Mouse (Mus musculus) T-helper 2 cell (primary cell): ENCODE measurements around the gene Reep3.

ENCODE experiments used
- in situ Hi-C: fragments of 300-600 bp; cut with MboI, MseI; formaldehyde crosslinking; loops from one replicate; pipeline ENCODE4 v1.15.1; 2025; ENCODE audit warnings: high pct_unique_total_duplicates

Reep3 gene

DNA sequence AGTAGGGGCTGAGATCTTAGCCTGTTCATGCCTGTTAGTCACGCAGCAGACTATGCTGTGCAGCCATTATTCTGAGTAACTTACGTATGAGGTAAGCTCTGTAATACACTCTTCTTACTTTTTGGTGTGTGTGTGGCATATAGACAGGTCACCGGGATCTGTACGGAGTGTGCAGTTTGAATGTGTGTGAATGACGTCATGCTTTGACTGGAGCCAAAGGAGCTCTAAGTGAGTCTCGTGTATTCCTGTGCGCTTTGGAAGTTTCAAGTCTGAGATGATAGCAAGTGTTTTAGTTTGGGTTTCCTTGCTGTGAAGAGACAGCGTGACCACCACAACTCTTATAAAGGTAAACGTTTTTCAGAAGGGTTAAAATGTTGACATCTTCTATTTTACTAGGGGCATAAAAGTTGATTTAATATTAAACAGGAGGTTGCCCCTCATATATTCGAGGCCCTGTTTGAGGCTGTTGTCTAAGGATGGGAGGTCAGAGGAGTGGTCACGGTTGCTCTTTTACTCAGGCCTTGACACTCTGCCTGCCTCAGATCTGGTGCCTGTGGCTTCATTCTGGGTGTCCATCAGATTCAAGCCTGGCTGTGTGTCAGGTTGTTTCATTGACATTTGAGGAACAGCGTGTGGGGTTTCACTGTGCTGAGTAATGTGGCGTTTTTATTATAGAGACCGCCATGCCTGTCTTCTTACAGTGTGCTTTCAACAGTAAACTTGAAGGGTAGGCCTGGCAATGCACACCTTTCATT, 14.5 kb upstream of the Reep3 start:
- in situ Hi-C loops = no loop called here

GRCm38 (mm10) chr10:67109635-67110034, 12.9 kb upstream of the Reep3 start:
- in situ Hi-C loops = loop anchor here (10.0 kb wide), 1 partner anchor 185 kb away; no protein-coding TSS in a partner anchor

DNA sequence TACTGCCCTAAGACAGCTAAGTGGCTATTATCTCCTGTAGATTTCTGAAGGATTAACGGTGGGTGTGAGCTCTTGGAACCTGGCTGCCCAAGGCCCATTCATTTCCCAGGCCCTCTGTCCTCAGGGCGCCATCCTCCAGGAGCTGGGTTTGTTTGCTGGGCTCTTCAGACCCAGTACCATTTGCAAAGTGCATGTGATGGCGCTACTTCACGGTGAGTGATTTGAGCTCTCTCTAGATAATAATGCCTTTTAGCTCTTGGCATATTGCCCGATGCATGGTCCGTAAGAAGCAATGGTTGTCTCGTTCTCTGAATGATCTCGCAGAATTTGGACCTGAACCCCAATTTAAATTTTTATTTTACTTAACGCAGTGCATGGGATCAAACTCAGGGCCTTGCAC, 11.4 kb upstream of the Reep3 start:
- in situ Hi-C loops = loop anchor here (10.0 kb wide), 1 partner anchor 183 kb away; no protein-coding TSS in a partner anchor

- in situ Hi-C loops = loop anchor here (10.0 kb wide), 1 partner anchor 182 kb away; no protein-coding TSS in a partner anchor
Measured at GRCm38 (mm10) chr10:67107017-67107761, 10.4 kb upstream of the Reep3 start.

DNA sequence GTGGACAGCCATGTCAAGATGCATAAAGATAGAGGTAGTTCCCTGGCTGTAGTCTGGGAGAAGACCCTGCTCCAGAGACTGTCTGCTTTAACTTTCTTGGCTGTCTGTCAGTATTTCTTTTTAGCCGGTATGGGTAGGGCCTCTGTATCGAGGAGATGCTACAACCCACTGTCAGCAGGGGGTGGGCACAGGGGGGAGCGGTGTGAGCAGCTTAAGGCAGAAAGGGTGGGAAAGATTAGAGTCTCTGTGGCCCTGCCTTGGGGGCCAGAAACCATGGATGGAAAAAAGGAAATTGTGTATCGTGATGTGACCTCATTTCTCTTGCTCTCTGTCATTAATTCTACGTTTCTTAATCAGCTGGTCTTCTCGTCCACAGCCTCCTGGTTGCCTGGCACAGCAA, 9.7 kb upstream of the Reep3 start:
- in situ Hi-C loops = loop anchor here (10.0 kb wide), 1 partner anchor 182 kb away; no protein-coding TSS in a partner anchor

- in situ Hi-C loops = loop anchor here (10.0 kb wide), 1 partner anchor 181 kb away; no protein-coding TSS in a partner anchor
Measured at GRCm38 (mm10) chr10:67105331-67106217, 8.8 kb upstream of the Reep3 start.

- in situ Hi-C loops = loop anchor here (5.0 to 10.0 kb wide), 2 partner anchors 88 to 180 kb away; no protein-coding TSS in a partner anchor
Measured at GRCm38 (mm10) chr10:67104543-67104942, 7.8 kb upstream of the Reep3 start.

DNA sequence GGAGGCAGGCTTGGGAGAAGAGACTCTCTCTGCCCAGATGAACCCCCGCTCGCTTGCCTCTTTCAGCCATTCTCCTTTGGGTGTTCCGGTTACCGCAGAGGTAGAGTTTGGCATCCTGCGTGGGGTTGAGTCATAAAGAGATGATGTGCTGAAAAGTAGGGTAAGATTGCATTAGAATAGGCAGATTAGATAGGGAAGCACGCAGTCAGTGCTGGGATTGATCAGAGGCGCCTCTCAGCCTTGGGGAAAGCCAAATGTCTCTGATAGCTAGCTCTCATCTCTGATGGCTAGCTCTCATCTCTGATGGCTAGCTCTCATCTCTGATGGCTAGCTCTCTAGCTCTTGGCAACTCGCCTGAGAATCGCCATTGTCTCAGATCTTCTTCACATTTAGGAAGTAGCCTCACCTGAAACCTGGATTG, 4.1 kb upstream of the Reep3 start:
- in situ Hi-C loops = loop anchor here (5.0 to 10.0 kb wide), 2 partner anchors 91 to 176 kb away; no protein-coding TSS in a partner anchor

DNA sequence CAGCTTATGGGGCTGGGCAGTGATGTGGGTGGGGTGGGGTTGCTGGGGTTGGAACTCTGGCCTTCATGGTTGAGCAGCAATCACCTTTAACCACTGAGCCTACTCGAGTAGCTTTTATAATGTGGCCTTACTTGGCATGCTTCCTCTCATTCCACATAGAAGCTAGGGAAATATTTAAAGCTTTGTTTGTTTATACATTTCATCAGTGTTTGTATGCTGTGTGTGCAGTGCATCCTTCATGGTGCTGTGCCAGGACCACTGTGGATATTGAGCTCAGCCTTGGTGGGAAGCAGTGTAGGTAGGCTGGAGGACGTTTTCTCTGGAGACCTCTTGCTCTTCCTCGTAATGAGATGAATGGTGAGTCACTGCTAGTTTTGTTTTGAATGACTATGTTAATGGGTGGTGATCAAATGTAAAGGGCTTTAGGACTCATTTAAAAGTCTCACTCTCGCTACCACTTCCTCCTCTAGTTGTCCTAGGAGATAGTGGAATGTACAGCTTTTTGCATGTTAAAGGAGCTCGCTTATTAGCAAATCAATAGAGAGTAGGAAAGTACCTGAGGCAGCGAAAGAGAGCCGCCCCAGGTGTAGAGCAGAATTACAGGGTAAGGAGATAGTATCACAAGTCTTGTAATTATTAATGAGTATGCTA, 3.4 kb upstream of the Reep3 start:
- in situ Hi-C loops = loop anchor here (5.0 to 10.0 kb wide), 2 partner anchors 92 to 175 kb away; no protein-coding TSS in a partner anchor

DNA sequence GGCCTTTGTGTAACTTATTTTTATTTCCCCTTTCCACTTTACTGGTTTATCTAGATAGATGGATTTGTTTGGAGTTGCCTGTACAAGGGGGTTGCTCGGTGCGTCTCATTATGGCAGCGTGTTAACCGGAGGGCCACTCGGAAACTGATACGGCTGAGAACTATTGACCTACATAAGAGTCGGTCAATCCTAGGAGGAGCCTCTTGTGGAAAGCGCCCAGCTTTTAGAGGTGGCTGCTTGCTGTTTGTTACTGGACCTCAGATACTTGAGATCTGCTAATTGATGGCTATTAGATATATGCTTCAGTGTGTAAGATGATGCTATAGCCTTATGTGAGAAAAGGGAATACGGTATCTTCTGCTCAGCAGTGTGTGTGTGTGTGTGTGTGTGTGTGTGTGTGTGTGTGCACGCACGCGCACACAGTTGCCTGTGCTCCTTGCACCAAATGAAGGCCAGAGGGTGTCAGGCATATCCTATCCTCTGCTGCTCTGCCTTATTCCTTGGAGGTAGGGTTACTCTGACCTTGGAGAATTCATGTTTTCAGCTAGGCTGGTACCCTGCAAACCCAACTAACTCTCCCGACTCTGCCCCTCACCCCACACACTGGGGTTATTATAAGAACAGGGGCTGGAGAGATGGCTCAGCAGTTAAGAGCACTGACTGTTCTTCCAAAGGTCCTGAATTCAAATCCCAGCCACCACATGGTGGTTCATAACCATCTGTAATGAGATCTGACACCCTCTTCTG, 2.6 kb upstream of the Reep3 start:
- in situ Hi-C loops = no loop called here

- in situ Hi-C loops = no loop called here
Measured at GRCm38 (mm10) chr10:67098408-67099050, 1.8 kb upstream of the Reep3 start.

GRCm38 (mm10) chr10:67097437-67098150, 849 bp upstream of the Reep3 start:
- in situ Hi-C loops = no loop called here

GRCm38 (mm10) chr10:67095798-67096620, 736 bp downstream of the Reep3 start, which contains the start of gene Jmjd1c:
Gene Jmjd1c (plus strand): TSS chr10:67096125.
- in situ Hi-C loops = no loop called here

DNA sequence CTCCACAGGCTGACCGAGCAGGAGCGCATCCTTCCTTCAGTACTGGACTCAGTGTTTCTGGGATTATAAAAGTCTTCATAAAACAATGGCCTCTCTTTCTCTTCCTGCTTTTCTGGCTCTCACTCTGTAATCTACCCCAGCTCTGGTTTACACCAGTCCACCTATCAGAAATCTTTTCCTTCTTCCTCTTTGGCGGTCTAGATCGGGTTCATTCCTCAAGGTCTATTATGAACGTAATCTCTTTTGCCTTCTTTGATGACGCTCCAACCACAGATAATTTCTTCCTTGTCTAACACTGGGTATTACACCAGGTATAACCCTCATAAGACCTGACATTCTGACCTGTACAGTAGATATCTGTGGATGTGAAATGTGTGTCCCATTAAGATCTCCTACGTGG, 1.8 kb downstream of the Reep3 start:
- in situ Hi-C loops = no loop called here

DNA sequence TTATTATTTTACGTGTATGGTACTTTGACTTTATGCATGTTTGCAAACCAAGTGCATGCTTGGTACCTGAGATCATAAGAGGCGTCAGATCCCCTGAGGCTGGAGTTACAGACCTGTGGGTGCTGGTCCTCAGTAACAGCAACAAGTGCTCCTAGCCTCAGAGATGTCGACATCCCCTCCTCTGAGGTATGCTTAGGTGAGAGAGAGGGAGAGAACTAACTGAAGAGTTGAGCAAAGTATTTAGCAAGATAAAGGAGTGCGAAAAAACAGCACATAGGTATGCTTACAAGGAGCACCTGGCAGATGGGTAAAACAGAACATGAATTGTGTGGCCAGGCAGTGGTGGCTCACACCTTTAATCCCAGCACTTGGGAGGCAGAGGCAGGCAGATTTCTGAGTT, 6.1 kb downstream of the Reep3 start:
- in situ Hi-C loops = no loop called here

DNA sequence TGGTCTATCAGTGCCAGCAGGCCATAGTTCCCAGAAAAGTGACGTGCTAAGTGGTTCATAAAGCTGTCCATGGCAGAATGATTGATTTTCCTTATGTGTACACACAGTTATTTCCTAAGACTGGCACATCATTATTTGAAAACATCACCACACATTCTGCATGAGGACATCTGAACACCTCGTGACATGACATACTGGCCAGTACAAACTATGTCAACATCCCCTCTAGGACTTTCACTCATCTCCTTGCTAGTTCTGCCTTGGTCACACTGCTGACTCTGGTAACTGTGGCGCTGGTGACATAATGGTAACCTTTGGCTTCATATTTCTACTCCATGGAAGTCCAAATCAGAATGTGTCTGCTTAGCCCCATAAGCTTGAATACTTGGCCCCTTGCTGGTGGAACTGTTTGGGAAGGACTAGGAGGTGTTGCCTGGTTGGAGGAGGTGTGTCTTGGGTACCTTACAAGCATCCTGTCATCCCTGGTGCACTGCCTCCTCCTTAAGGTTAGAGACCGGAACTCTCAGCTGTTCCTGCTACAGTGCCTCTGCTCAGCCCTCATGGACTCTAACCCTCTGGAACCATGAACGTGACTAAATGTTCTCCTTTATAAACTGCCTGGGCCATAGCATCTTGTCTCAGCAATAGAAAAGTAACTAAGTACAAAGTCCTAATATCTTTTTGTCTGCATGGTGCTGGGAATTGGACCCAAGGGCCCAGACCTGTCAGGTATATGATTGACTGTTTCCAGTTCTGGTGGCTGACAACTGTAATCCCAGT, 9.1 kb downstream of the Reep3 start:
- in situ Hi-C loops = no loop called here

- in situ Hi-C loops = no loop called here
Measured at GRCm38 (mm10) chr10:67085916-67086315, 10.8 kb downstream of the Reep3 start.
